Mouse (Mus musculus) lung, postnatal 0 days (tissue): ENCODE results near the gene Tcf12.

Experiments used
- CTCF ChIP-seq: IDR thresholded peaks from 2 replicates; pipeline ENCODE4 v1.5.1; 2016; ENCODE audit warnings: antibody characterized with exemption, mild to moderate bottlenecking
- EP300 ChIP-seq: IDR thresholded peaks from 2 replicates; pipeline ENCODE4 v1.6.1; 2016; ENCODE audit warnings: antibody characterized with exemption, mild to moderate bottlenecking, control low read depth

DNA sequence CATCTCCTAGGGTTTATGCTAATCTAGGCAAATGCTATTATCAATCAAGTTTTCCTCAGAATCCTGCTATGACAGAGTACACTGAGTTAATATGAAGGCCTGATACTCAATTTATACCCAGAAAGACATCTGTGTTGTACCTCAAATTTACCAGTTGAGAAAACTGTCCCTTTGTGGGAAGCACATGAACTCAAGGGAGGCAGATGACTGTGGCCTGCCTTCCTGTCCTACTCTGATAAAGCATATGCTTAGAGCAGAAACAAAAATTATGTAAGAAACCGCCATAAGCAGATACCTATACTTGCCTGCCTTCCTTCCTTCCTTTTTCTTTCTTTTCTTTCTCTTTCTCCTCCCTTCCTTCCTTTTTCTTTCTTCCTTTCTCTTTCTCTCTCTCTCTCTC is 261.4 kb downstream of the Tcf12 start:
- TF ChIP-seq EP300 (no peak), CTCF (no peak)
